Mouse (Mus musculus) lung, postnatal 4 days (tissue): ENCODE measurements around the gene Epn3.

Experiments
- DNase-seq, 2 experiments: peaks; one replicate each; pipeline ENCODE4 v3.0.0; 2021

Gene Epn3

GRCm38 (mm10) chr11:94469136-94470064 is 30.4 kb downstream of the Epn3 start:
- peak; percentile 43 to 68 for DNase-seq

- DNase-seq: no peak
These were observed 31.2 kb downstream of the Epn3 start for GRCm38 (mm10) chr11:94468582-94469064.

GRCm38 (mm10) chr11:94466333-94466855 is 33.4 kb downstream of the Epn3 start:
- no peak for DNase-seq

- DNase-seq: no peak
These were observed 35.6 kb downstream of the Epn3 start for GRCm38 (mm10) chr11:94464170-94464569.

- no peak for DNase-seq
These were observed 37.9 kb downstream of the Epn3 start for GRCm38 (mm10) chr11:94461856-94462255.

- DNase-seq: no peak
These were observed 42.8 kb downstream of the Epn3 start for GRCm38 (mm10) chr11:94457001-94457400.

GRCm38 (mm10) chr11:94456347-94456746 is 43.4 kb downstream of the Epn3 start:
- DNase-seq: no peak

GRCm38 (mm10) chr11:94455161-94455820 is 44.5 kb downstream of the Epn3 start:
- no peak for DNase-seq

- no peak for DNase-seq
These were observed 45.0 kb downstream of the Epn3 start for GRCm38 (mm10) chr11:94454756-94455155.

- DNase-seq: peak; percentile 35 to 62
These were observed 48.5 kb downstream of the Epn3 start for GRCm38 (mm10) chr11:94451091-94451773.

- no peak for DNase-seq
These were observed 49.9 kb downstream of the Epn3 start for GRCm38 (mm10) chr11:94449886-94450285.

GRCm38 (mm10) chr11:94449239-94449638 is 50.5 kb downstream of the Epn3 start:
- no peak for DNase-seq

- no peak for DNase-seq
These were observed 52.8 kb downstream of the Epn3 start for GRCm38 (mm10) chr11:94447017-94447416.

- DNase-seq: no peak
These were observed 54.5 kb downstream of the Epn3 start for GRCm38 (mm10) chr11:94445300-94445699.

- no peak for DNase-seq
These were observed 54.9 kb downstream of the Epn3 start for GRCm38 (mm10) chr11:94444829-94445228.

- DNase-seq: no peak
These were observed 58.0 kb downstream of the Epn3 start for GRCm38 (mm10) chr11:94441752-94442151.

- DNase-seq: no peak
These were observed 58.7 kb downstream of the Epn3 start for GRCm38 (mm10) chr11:94441122-94441521.

- DNase-seq: no peak
These were observed 59.4 kb downstream of the Epn3 start for GRCm38 (mm10) chr11:94440421-94440820.
